Mouse (Mus musculus) MEL (cell line): Measurements from ENCODE around the gene Vars. TPM values are rescaled to one million over a fixed set of nuclear protein-coding genes. Genes with fewer than 3 reads are reported as not detected.

ENCODE experiments used
- DNase-seq: peaks from one replicate; pipeline ENCODE4 v3.0.0; 2011; ENCODE audit warnings: low read depth, low spot score
- H3K27ac ChIP-seq: 2 replicates; pipeline ENCODE4 v1.5.1; 2012; ENCODE audit warnings: low read depth, mild to moderate bottlenecking, control low read depth, low read length, moderate library complexity; ENCODE audit not compliant: control insufficient read depth
- H3K27me3 ChIP-seq, 2 experiments: fragments of 150-350 bp in 1 of 2; sonication (generic) in 1 of 2; 2 replicates each; pipeline ENCODE4 v1.6.1; 2012; ENCODE audit warnings: low read length in 2 of 2, mild to moderate bottlenecking in 2 of 2, improper control_type of control experiment in 1 of 2, moderate library complexity in 1 of 2; ENCODE audit not compliant: insufficient read depth in 2 of 2, control insufficient read depth in 1 of 2
- H3K36me3 ChIP-seq, 2 experiments: 2 replicates each; pipeline ENCODE4 v1.6.1; 2012 to 2014; ENCODE audit warnings: low read length in 2 of 2, improper control_type of control experiment in 1 of 2, inconsistent platforms in 1 of 2, mild to moderate bottlenecking in 1 of 2; ENCODE audit not compliant: insufficient read depth in 2 of 2, control insufficient read depth in 1 of 2
- H3K4me1 ChIP-seq, 2 experiments: fragments of 150-350 bp in 1 of 2; sonication (generic) in 1 of 2; 2 replicates each; pipeline ENCODE4 v1.6.1; 2012; ENCODE audit warnings: low read length in 2 of 2, improper control_type of control experiment in 1 of 2, mild to moderate bottlenecking in 1 of 2; ENCODE audit not compliant: insufficient read depth in 2 of 2, control insufficient read depth in 1 of 2
- H3K4me3 ChIP-seq, 2 experiments: fragments of 150-350 bp in 1 of 2; sonication (generic) in 1 of 2; 2 replicates each; pipeline ENCODE4 v1.5.1; 2012; ENCODE audit warnings: low read depth in 2 of 2, low read length in 2 of 2, mild to moderate bottlenecking in 2 of 2, moderate library complexity in 2 of 2, control low read depth in 1 of 2, improper control_type of control experiment in 1 of 2; ENCODE audit not compliant: control insufficient read depth in 1 of 2, insufficient read depth in 1 of 2
- H3K79me2 ChIP-seq: 2 replicates; pipeline ENCODE4 v1.6.1; 2012; ENCODE audit warnings: mild to moderate bottlenecking, low read length, moderate library complexity; ENCODE audit not compliant: control insufficient read depth, poor library complexity, insufficient read depth
- H3K9ac ChIP-seq: 2 replicates; pipeline ENCODE4 v1.6.1; 2012; ENCODE audit warnings: low read depth, mild to moderate bottlenecking, control low read depth, low read length, moderate library complexity; ENCODE audit not compliant: control insufficient read depth, poor library complexity, severe bottlenecking
- H3K9me3 ChIP-seq: fragments of 150-350 bp; sonication (generic); replicated peaks from 2 replicates; pipeline ENCODE4 v1.6.1; 2012; ENCODE audit warnings: mild to moderate bottlenecking, low read length, improper control_type of control experiment, moderate library complexity; ENCODE audit not compliant: insufficient read depth
- BHLHE40 ChIP-seq: IDR thresholded peaks from 2 replicates; pipeline ENCODE4 v1.6.1; 2012; ENCODE audit warnings: low read depth, mild to moderate bottlenecking, inconsistent platforms, low read length, improper control_type of control experiment, borderline replicate concordance
- CHD1 ChIP-seq: IDR thresholded peaks from 2 replicates; pipeline ENCODE4 v1.6.1; 2012; ENCODE audit warnings: low read depth, mild to moderate bottlenecking, inconsistent platforms, low read length, improper control_type of control experiment
- ELF1 ChIP-seq: IDR thresholded peaks from 2 replicates; pipeline ENCODE4 v1.6.1; 2014; ENCODE audit warnings: low read depth, mild to moderate bottlenecking, inconsistent platforms, low read length, improper control_type of control experiment, moderate library complexity
- EP300 ChIP-seq, 2 experiments: IDR thresholded peaks; 2 replicates each; pipeline ENCODE4 v1.6.1; 2011; ENCODE audit warnings: improper control_type of control experiment in 2 of 2, low read length in 2 of 2, low read depth in 1 of 2, mild to moderate bottlenecking in 1 of 2
- ETS1 ChIP-seq: IDR thresholded peaks from 2 replicates; pipeline ENCODE4 v1.6.1; 2012; ENCODE audit warnings: low read depth, mild to moderate bottlenecking, inconsistent platforms, low read length, improper control_type of control experiment, moderate library complexity
- HCFC1 ChIP-seq: IDR thresholded peaks from 2 replicates; pipeline ENCODE4 v1.6.1; 2012; ENCODE audit warnings: low read depth, mild to moderate bottlenecking, inconsistent platforms, low read length, improper control_type of control experiment, moderate library complexity
- JUND ChIP-seq: IDR thresholded peaks from 2 replicates; pipeline ENCODE4 v1.6.1; 2011; ENCODE audit warnings: low read depth, mild to moderate bottlenecking, improper control_type of control experiment, low read length
- MXI1 ChIP-seq: IDR thresholded peaks from 2 replicates; pipeline ENCODE4 v1.6.1; 2011; ENCODE audit warnings: mild to moderate bottlenecking, low read depth, low read length, improper control_type of control experiment
- NRF1 ChIP-seq: IDR thresholded peaks from 2 replicates; pipeline ENCODE4 v1.6.1; 2014; ENCODE audit warnings: low read depth, mild to moderate bottlenecking, inconsistent platforms, low read length, improper control_type of control experiment, moderate library complexity; ENCODE audit not compliant: poor library complexity, insufficient read depth, severe bottlenecking
- POLR2AphosphoS5 ChIP-seq: IDR thresholded peaks from 2 replicates; pipeline ENCODE4 v1.6.1; 2012; ENCODE audit warnings: low read depth, borderline replicate concordance, mild to moderate bottlenecking, inconsistent platforms, low read length, moderate library complexity, mixed read lengths
- TCF12 ChIP-seq: IDR thresholded peaks from 2 replicates; pipeline ENCODE4 v1.6.1; 2014; ENCODE audit warnings: low read depth, mild to moderate bottlenecking, inconsistent platforms, low read length, improper control_type of control experiment, moderate library complexity
- USF1 ChIP-seq: IDR thresholded peaks from 2 replicates; pipeline ENCODE4 v1.6.1; 2014; ENCODE audit warnings: low read depth, mild to moderate bottlenecking, inconsistent platforms, low read length, improper control_type of control experiment, moderate library complexity
- ZC3H11A ChIP-seq: IDR thresholded peaks from 2 replicates; pipeline ENCODE4 v1.6.1; 2012; ENCODE audit warnings: low read depth, mild to moderate bottlenecking, inconsistent platforms, low read length, improper control_type of control experiment
- polyA plus RNA-seq, 2 experiments: library from polyadenylated mRNA; stranded (reverse) in 1 of 2; unstranded in 1 of 2; fragments of >175 nt in 1 of 2; fragments of >200 nt in 1 of 2; gene quantifications; 2 replicates each; pipeline versions ENCODE4 v1.2.1 to v1.2.4; 2012; ENCODE audit warnings: low replicate concordance in 2 of 2, low read depth in 1 of 2; ENCODE audit not compliant: insufficient read length in 2 of 2, insufficient read depth in 1 of 2, missing spikeins in 1 of 2
- total RNA-seq: library from RNA; depleted of rRNA; stranded (reverse); fragments of 300-350 nt; gene quantifications from 2 replicates; pipeline ENCODE4 v1.2.3, GENCODE M21; 2012

Vars gene
- total and polyA plus RNA-seq, 3 experiments: 149 to 251 TPM; not detected in 1

DNA sequence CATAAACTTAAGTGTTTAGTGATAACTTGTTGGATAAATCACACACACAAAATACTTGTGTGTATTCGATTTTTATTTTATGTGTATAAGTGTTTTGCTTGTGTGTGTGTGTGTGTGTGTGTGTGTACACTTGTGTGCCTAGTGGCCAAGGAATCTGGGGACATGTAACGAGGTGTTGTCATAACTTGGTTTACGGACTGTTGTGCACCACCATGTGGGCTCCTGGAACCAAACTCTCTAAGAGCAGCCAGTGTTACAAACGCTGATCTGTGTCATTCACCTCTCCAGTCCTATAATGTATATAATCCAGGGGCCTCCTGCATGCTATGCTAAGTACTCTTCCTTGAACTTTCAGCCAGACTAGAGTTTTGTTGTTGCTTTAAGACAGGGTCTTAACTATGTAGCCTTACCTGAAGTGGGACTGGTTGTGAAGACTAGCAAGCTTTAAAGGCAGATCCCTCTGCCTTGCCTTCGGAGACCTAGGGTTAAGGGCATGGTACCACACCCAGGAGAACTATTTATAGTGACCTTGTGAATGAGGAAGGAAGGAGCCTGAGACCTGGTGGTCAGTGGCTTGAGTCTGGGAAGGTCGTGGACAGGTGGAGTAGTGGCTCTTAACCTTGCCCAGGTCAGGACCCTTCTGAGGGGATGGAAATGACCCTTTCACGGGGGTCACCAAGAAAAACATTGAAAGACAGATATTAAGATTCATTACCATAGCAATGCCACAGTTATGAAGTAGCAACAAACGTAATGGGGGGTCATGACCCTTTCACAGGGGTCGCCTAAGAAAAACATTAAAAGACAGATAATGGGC is 2.4 kb downstream of the Vars start:
- peak overlapping the region; percentile 100 for H3K9ac ChIP-seq
- DNase-seq: peak; percentile 37
- no peaks in the 10 kb centered on the region for H3K27me3 ChIP-seq
- peak overlapping the region; percentile 64 to 89 for H3K4me3 ChIP-seq
- 0 out of 2 replicates have a peak, but pooled peaks have one; percentile 74 for TF ChIP-seq CHD1
- TF ChIP-seq TCF12: no peak
- TF ChIP-seq, all 39 proteins: peak for 1
- H3K9me3 ChIP-seq: no peaks in the 10 kb centered on the region
- peak overlapping the region; percentile 99 for H3K27ac ChIP-seq
- H3K36me3 ChIP-seq: peaks cover 0 to 7% of the 10 kb centered on the region in 2 experiments; a peak in 3 of 4 replicates
- peaks cover 0 to 13% of the 10 kb centered on the region in 2 experiments; a peak in 2 of 4 replicates for H3K4me1 ChIP-seq
- H3K79me2 ChIP-seq: peaks cover 68% of the 10 kb centered on the region

- peaks cover 0 to 13% of the 10 kb centered on the region in 2 experiments; a peak in 2 of 4 replicates for H3K4me1 ChIP-seq
- no peaks in the 10 kb centered on the region for H3K9me3 ChIP-seq
- H3K9ac ChIP-seq: peak overlapping the region; percentile 100
- DNase-seq: no peak
- no peak overlapping the region for H3K4me3 ChIP-seq
- no peaks in the 10 kb centered on the region for H3K27me3 ChIP-seq
- peaks cover 59% of the 10 kb centered on the region for H3K79me2 ChIP-seq
- 0 out of 2 replicates have a peak overlapping the region, but pooled peaks have one; percentile 22 for H3K27ac ChIP-seq
- TF ChIP-seq HCFC1 (no peak), ELF1 (no peak), MXI1 (no peak), ZC3H11A (no peak), JUND (no peak), ETS1 (no peak), EP300 (IDR thresholded peaks at IDR 0.05; ENCODE audit: low read depth in 1 of 2, low read length in 2 of 2) (no peak), BHLHE40 (no peak), USF1 (no peak), NRF1 (no peak), POLR2AphosphoS5 (no peak)
- TF ChIP-seq, all 39 proteins: peak for 0
- H3K36me3 ChIP-seq: peaks cover 2 to 7% of the 10 kb centered on the region in 2 experiments; a peak in 3 of 4 replicates
These were observed 3.4 kb downstream of the Vars start for GRCm38 (mm10) chr17:35004075-35004717.
